Mouse (Mus musculus) stomach, postnatal 0 days (tissue): Measurements from ENCODE around the gene Samd13. TPM values are rescaled to one million over a fixed set of nuclear protein-coding genes. Genes with fewer than 3 reads are reported as not detected.

Source experiments
- ATAC-seq: fragments of 200-750 bp; cut with Nextera tagmentation; 2 replicates; pipeline ENCODE4 v1.8.0; 2017; ENCODE audit not compliant: low FRiP score, low TSS enrichment
- DNase-seq: peaks from one replicate; pipeline ENCODE4 v3.0.0-alpha.2; 2016; ENCODE audit warnings: low spot score
- H3K27ac ChIP-seq: fragments of 300-500 bp; sonication (generic); replicated peaks from 2 replicates; pipeline ENCODE4 v1.5.1; 2014; ENCODE audit warnings: mild to moderate bottlenecking, control low read depth
- H3K27me3 ChIP-seq: fragments of 300-500 bp; sonication (generic); 2 replicates; pipeline ENCODE4 v1.6.1; 2014; ENCODE audit warnings: low read length; ENCODE audit not compliant: control insufficient read depth, insufficient read depth
- H3K36me3 ChIP-seq: fragments of 300-500 bp; sonication (generic); 2 replicates; pipeline ENCODE4 v1.6.1; 2014; ENCODE audit warnings: low read length, mixed read lengths; ENCODE audit not compliant: control insufficient read depth, insufficient read depth
- H3K4me1 ChIP-seq: fragments of 300-500 bp; sonication (generic); replicated peaks from 2 replicates; pipeline ENCODE4 v1.6.1; 2014; ENCODE audit warnings: antibody characterized with exemption; ENCODE audit not compliant: control insufficient read depth, insufficient read depth
- H3K4me2 ChIP-seq: fragments of 300-500 bp; sonication (generic); replicated peaks from 2 replicates; pipeline ENCODE4 v1.6.1; 2014; ENCODE audit warnings: low read depth, mild to moderate bottlenecking, control low read depth, moderate library complexity
- H3K4me3 ChIP-seq: fragments of 300-500 bp; sonication (generic); 2 replicates; pipeline ENCODE4 v1.5.1; 2014; ENCODE audit warnings: low read depth, low read length, control low read depth
- H3K9ac ChIP-seq: fragments of 300-500 bp; sonication (generic); 2 replicates; pipeline ENCODE4 v1.6.1; 2014; ENCODE audit warnings: mild to moderate bottlenecking, low read length, control low read depth, mixed read lengths
- H3K9me3 ChIP-seq: fragments of 300-500 bp; sonication (generic); 2 replicates; pipeline ENCODE4 v1.6.1; 2016; ENCODE audit warnings: low read length; ENCODE audit not compliant: control insufficient read depth
- CTCF ChIP-seq: IDR thresholded peaks from 2 replicates; pipeline ENCODE4 v1.5.1; 2016; ENCODE audit warnings: antibody characterized with exemption, low read depth, mild to moderate bottlenecking, moderate library complexity
- EP300 ChIP-seq: optimal IDR thresholded peaks from 2 replicates; pipeline ENCODE3; 2016; ENCODE audit warnings: antibody characterized with exemption
- WGBS: fragments of 180-500 bp; shearing (Covaris S2); extraction: QIAGEN DNeasy Blood & Tissue Kit; methylation state at CpG from one replicate; pipeline ENCODE4 v1.1.7; 2014; 5-methylcytosine and 5-hydroxymethylcytosine counted together
- polyA plus RNA-seq: library from polyadenylated mRNA; unstranded; fragments of >200 nt; fragmentation: Nextera tagmentation; extraction: Ambion mirVana; gene quantifications from 2 replicates; pipeline ENCODE4 v1.2.1, GENCODE M21; 2015

Gene Samd13
- polyA plus RNA-seq, 1 experiment from 2014 or later: 0.45 TPM

DNA sequence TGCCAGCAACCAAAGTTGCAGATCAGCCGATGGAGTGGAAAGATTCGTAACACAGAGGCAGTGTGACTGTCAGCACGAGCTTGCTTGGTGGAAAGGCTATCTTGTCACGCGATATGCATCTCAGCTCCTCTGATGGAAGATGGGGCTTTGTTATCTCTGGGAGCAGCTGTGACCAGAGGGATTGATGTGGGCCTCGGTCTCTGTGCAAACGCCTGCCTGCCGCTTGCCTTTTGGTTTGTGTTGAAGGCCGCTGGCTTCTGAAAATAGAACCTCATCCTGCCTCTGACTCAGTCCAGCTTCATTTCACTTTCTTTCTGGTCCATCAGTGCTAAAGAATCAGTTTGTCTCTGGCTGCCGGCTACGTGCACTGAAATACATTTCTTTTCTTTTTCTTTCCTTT is 13.6 kb upstream of the Samd13 start:
- 65% methylated on average over 11 of the region's 11 CpGs for WGBS

DNA sequence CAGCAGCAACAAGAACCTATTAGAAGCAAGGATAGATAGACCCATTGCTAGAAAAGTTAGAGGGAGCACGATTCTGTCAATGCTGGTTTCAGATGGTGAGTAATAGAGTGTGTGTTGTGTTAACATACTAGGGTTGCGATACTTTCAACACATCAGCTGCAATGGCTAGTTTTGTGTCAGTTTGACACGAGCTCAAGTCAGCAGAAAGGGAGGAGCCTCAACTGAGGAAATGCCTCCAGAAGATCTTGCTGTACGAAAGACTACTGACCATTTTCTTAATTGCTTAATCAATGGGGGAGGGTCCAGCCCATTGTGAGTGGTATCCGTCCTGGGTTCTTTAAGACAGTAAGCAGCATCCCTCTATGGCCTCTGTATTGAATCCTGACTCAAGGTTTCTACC is 7.2 kb upstream of the Samd13 start:
- TF ChIP-seq EP300 (no peak), CTCF (no peak)
- Histone ChIP-seq H3K27me3 (no peaks in the 10 kb centered on the region), H3K4me1 (no peaks in the 10 kb centered on the region), H3K36me3 (no peaks in the 10 kb centered on the region), H3K9me3 (no peaks in the 10 kb centered on the region), H3K9ac (no peak overlapping the region), H3K4me3 (no peak overlapping the region), H3K4me2 (no peak overlapping the region), H3K27ac (no peak overlapping the region)
- 74% methylated on average over 5 of the region's 5 CpGs for WGBS
- DNase-seq (no peak), ATAC-seq (no peak)

More for the DNA sequence above, 13.6 kb upstream of the Samd13 start:
- Histone ChIP-seq H3K4me3 (no peak overlapping the region), H3K9me3 (no peaks in the 10 kb centered on the region), H3K4me2 (no peak overlapping the region), H3K4me1 (no peaks in the 10 kb centered on the region), H3K36me3 (no peaks in the 10 kb centered on the region), H3K27ac (no peak overlapping the region), H3K27me3 (no peaks in the 10 kb centered on the region), H3K9ac (no peak overlapping the region)
- DNase-seq (no peak), ATAC-seq (no peak)
- TF ChIP-seq CTCF (no peak), EP300 (no peak)

DNA sequence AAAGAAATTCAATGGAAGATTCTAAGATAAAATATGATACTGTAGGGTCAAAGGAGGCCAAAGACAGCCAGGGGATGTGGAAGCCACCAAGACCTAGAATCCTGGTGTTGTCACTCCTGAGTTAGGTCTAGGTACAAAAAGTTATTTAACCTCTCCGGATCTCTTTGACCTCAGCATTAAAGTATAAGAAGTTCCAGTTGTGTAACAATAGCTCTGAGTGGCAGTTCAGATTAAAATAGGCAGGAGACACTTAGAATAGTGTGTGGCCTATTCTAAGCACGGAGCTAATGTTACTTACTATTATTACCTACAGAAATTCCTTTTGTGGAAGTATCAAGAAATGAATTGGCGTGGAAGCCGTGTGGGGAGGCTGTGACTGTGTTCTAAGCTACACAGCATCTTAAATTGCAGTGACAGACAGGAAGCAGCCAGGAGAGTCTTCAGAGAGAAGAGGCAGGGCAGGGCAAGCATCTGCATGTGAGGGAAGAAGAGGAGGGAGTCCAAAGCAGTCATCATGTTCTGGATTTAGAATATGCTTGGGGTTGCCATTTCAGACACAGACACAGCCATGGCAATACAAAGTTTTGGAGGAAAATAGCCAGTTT is 1.8 kb upstream of the Samd13 start:
- Histone ChIP-seq H3K4me2 (no peak overlapping the region), H3K27me3 (no peaks in the 10 kb centered on the region), H3K4me3 (no peak overlapping the region), H3K36me3 (no peaks in the 10 kb centered on the region), H3K27ac (no peak overlapping the region), H3K9ac (no peak overlapping the region), H3K4me1 (peaks cover 2% of the 10 kb centered on the region; the same call in 1 of the 2 replicates), H3K9me3 (no peaks in the 10 kb centered on the region)
- TF ChIP-seq EP300 (no peak), CTCF (no peak)
- 76% methylated on average over 4 of the region's 4 CpGs for WGBS
- DNase-seq: no peak
- no peak for ATAC-seq

DNA sequence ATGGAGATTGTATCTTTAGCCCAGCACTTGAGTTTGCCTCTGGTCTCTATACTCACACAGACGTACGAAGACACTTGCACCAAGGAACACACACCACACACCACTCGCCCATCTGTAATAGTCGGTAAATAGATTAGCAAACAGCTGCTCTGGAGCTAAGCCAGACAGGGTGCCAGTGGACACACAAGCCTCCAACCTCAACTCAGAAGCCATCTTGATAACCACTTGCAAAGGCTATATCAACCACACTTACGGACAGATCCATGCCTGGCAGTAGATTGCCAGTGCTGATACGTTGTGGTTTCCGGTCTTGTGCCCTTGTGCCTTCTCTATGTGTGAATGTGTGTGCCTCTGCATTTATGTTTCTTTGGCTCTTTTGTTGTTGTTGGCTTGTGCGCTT is 1.0 kb upstream of the Samd13 start:
- H3K27ac ChIP-seq: no peak overlapping the region

DNA sequence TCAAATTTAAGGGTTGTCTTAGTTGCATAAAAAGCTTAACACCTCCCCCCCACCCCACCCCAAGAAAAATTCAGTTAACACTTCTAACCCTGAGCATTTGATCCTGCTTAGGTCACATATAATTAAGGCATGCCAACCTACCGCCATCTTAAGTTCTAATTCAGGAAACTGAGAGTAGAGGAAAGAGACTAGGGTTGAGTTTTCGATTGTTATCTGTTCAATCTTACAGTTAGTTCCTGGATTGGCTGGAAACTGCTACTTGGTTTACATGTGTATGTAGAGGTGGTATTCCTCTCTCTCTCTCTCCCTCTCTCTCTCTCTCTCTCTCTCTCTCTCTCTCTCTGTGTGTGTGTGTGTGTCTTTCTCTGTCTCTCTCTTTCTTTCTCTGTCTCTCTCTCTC is 2.3 kb downstream of the Samd13 start:
- Histone ChIP-seq H3K36me3 (no peaks in the 10 kb centered on the region), H3K27ac (no peak overlapping the region), H3K4me2 (no peak overlapping the region; the same call in 1 of the 2 replicates), H3K9ac (no peak overlapping the region), H3K4me3 (no peak overlapping the region), H3K4me1 (peaks cover 2% of the 10 kb centered on the region; the same call in 1 of the 2 replicates), H3K27me3 (no peaks in the 10 kb centered on the region), H3K9me3 (no peaks in the 10 kb centered on the region)
- 76% methylated on average over 2 of the region's 2 CpGs for WGBS
- DNase-seq: no peak
- TF ChIP-seq EP300: no peak
- TF ChIP-seq CTCF: no peak
- ATAC-seq: no peak

More for the DNA sequence above, 1.0 kb upstream of the Samd13 start:
- H3K4me3 ChIP-seq: no peak overlapping the region
- no peak overlapping the region for H3K4me2 ChIP-seq
- ATAC-seq: no peak
- H3K9ac ChIP-seq: no peak overlapping the region
- no peaks in the 10 kb centered on the region for H3K9me3 ChIP-seq
- no peaks in the 10 kb centered on the region for H3K27me3 ChIP-seq
- no peak for DNase-seq
- no peak for TF ChIP-seq EP300
- TF ChIP-seq CTCF: no peak
- 77% methylated on average over 8 of the region's 8 CpGs for WGBS
- H3K36me3 ChIP-seq: no peaks in the 10 kb centered on the region
- H3K4me1 ChIP-seq: peaks cover 2% of the 10 kb centered on the region; the same call in 1 of the 2 replicates

DNA sequence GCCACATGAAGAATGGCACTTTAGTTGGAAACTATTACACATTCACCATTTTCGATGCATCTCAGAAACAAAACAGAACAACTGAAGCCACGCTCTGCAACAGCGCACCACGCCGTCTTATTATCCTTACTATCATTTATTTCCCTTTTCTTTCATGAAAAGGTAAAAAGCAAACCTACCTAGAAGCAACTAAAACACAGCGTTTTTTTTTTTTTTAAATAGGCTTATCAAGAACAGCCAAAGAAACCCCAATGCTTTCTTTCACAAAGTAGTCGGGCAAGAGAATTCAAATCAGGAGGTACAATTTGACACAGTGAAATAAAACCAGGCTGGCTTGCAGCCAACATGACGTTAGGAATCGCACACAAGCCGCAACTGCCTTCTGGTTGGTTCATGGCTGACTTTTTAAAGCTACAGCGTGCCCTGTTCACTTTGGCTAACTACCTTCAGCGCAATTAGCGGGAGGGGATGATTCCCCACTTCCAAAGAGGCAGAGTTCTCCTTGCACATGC is 3.2 kb downstream of the Samd13 start:
- Histone ChIP-seq H3K27ac (peak overlapping the region; percentile 75), H3K9me3 (no peaks in the 10 kb centered on the region), H3K9ac (peak overlapping the region; percentile 43), H3K4me2 (peak overlapping the region; percentile 67), H3K4me1 (peaks cover 2% of the 10 kb centered on the region; the same call in 1 of the 2 replicates), H3K27me3 (no peaks in the 10 kb centered on the region), H3K36me3 (no peaks in the 10 kb centered on the region), H3K4me3 (peak overlapping the region; percentile 27)
- ATAC-seq (peak; percentile 36; the same call in 1 of the 2 replicates), DNase-seq (peak; percentile 78)
- WGBS: 21% methylated on average over 13 of the region's 13 CpGs
- no peak for TF ChIP-seq EP300
- TF ChIP-seq CTCF: no peak
